Mouse (Mus musculus) right cerebral cortex, postnatal 25 days (tissue): ENCODE data around the gene Pald1.

ENCODE experiments used
- DNase-seq: peaks from one replicate; pipeline ENCODE4 v3.0.0; 2022

Gene Pald1

DNA sequence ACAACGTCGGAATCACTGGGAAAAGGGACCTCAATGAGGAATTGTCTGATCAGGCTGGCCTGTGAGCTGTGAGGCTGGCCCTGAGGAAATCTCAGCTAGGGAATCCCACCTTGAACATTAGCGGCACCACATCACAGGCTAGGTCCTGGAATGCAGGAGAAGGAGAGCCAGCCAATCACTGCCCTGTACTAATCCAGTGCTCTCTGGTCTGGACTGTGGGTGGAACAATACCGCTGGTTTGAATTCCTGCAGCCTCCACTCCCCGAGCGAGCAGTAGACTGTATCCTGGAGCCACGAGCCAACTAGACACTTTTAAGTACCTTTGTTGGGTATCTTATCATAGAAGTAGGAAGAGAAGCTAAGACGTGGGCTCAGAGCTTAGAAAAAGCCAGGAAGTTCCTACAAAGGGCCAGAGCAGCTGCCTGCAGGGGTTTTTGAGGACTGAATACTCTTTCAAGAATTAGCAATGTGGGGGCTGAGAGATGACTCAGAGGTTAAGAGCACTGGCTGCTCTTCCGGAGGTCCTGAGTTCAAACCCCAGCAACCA lies 57.5 kb downstream of the Pald1 start:
- no peak for DNase-seq

DNA sequence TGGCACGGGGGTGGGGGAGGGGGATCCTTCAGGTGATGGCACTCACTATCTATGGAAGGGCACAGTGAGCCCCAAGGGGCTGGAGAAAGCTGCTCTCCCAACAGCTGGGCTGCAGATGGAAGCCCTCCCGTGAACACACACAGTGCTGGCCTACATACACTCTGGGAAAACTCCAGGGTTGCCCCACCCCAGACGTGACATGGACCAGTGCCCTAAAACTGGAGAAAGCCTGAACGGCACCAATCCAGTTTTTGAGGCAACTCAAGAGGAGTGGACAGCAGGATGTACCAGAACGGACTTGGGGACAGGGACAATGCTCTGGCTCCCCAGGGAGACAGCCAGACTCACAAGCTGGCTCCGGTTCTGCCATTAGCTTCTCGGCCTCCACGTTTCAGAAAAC lies 58.6 kb downstream of the Pald1 start:
- DNase-seq, result no peak

DNA sequence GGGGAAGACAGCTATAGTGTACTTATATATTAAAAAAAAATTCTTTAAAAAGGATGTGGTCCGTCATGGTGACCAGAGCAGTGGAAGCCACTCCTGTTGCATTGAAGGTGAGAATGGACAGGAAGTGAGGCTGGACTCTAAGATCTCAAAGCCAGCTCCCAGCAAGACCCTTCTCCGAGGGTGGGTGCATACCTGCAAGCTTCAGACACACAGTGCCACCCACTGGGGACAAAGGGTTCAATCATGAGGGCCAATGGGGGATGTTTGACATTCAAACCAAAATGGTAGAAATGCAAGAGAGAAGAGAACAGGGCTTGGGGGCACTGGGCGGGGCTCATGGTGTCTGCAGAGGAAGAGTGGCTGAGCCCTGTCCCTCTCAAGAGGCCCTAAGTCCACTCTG lies 64.8 kb downstream of the Pald1 start:
- no peak for DNase-seq

DNA sequence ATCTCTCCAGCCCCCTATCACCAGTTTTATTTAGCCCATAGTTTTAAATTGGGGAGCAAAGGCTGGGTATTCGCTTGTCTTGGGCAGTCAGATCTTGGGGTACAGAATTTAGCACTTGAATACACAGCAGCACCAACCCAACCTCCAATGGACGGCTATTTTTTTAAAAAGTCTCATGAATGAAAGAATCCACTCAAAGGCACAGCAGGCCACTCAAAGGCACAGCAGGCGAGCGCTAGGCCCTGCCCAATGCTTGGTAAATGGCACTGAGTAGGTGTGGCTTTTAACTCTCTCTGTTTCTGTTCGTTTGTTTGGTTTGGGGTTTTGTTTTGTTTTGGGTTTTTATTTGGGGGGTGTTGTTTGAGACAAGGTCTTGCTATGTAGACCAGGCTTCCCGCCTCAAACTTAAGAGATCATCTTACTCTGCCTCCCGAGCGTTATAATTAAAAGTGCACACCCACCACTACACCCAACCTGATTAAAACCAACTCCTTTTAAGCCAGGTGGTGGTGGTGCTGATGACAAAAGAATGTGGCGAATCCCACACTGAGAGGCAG lies 67.9 kb downstream of the Pald1 start:
- no peak for DNase-seq

DNA sequence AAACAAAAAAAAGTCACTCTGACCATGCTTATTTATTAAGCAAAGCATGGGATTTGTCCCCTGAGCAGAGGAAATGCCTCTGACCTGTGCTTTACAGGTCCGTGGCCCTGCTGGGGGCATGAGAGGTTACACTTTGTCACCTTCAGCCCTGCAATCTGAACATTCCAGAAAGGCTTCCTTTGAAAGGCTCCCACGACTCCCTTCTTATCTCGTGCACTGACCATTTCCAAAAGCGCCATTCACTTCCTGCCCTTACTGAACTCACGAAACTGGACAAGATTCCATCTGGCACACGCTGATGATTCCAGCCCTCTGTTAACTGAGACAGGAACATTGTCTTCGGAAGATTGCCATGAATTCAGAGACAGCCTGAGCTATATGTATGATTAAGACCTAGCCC lies 69.6 kb downstream of the Pald1 start:
- no peak for DNase-seq

DNA sequence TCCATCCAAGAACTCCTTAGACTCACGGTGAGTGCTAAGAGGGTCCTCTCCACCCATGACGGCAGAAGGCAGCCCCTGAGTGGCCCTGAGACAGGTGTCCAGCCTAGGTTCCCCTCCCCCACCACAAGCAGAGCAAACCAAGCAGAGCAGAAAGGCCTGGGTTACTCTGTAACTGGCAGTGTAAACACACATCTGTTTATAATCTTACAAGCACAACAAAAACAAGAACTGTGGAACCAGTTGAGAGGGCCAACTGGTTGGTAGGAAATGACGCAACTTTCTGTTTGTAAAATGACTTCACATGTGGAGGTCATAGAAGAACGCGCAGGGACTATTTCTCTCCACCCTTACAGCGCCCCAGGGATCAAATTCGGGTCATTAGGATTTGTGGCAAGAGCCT lies 70.6 kb downstream of the Pald1 start:
- DNase-seq, result no peak

DNA sequence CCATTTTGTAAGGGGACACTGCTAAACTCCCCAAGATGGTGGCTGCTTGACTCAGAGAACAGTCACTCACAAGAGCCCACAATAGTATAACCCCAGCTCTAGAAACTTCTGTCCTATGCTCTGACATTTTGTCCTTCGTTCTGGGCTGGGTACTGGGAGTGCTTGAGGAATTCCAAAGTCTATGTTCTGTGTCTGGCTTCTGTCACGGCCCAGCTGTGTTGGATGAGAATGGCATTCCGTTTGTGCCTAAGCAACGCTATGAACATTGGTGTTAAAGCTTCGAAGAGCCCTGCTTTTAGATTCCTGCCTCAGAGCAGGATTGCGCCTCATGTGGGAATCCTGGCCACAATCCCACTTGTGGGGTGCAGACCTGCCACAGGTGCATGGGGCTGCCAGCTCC lies 71.2 kb downstream of the Pald1 start:
- DNase-seq, result no peak

DNA sequence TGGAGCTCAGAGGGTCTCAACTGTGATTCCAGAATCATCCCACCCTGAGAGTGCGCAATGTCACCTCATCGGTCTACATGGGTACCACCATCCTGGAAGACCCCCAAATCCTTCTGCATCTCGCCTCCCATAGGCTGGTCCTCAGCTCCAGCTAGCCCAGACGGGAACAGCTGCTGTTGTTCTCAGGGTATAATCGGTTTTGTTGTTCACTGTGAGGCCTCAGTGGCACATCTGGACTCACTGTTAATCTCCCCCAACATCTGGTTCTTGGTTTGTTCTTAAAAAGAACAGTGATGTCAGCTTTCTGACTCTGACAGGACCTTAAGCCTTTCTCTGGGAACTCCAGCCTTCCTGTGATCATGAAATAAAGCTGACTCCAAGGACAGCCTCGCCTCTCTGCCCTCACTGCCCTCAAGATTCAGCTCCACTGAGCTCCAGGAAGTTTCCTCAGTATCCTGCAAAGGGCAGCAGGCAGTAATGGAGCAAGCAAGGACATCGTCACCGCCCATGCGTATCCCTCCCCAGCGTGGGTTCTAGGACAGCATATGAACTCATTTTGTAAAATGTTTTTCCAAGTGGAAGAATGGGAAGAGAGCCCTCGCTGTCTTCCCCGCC lies 74.5 kb downstream of the Pald1 start:
- DNase-seq, result no peak

DNA sequence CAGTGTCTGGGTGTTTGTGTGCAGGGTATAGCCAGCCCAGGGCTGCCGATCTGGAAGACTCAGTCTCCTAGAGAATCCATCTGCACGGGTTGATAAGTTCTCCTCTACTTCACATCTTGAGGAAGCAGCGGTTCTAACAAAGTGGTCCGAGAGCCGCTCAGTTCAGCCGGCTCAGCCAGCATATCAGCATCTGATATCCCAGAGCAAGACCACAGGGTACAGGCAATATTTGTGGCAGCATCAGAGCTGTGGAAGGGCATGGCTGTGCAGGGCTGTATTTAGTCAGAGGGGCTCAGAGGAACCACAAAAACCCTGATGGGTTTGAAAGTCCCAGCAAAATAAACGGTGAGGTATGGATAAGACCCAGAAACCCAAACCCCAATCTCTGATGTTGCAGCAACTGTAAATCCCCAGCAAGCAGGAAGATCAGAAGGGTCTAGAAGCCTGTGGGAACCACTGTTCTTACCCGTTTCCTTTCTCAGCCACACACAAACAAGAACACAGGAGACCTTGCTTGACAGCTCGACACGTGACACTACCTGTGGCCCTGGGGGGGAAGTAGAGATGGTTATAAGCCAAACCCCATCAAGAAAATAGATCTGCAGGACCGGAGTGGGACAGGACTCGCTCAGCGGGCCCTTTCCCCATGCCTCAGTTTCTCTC lies 77.3 kb downstream of the Pald1 start:
- no peak for DNase-seq

DNA sequence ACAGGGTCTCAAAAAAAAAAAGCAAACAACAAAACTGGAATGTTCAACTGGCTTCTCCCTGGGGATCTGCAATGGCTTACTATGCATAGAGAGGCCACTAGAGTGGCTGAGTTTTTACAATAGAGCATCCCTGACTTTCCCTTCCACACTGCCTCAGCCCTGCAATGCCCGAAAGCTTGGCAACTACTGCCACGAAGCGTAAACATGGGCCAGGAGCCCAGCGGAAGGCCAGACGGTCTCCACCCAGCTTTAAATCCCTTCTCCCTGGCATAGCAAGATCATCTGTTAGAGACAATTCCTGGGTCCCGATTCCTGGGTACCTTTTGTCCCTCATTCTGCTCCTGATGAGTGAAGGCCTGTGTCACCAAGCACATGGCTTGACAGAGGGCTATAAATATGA lies 79.3 kb downstream of the Pald1 start:
- DNase-seq, result no peak

DNA sequence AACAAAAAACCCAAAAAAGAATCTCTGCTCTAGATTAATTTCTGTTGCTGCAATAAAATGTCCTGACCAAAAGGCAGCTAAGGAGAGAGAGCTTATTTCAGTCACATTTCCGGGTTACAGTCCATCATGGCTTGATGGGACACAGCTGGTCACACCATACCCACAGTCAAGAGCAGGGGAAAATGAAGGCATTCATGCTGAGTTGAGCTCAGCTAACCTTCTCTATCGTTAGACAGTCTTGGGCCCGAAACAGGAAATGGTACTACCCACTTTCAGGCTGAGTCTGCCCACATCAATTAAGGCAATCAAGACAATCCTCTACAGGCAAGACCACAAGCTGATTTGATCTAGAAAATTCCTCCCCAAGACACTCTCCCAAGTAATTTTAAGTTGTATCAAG lies 82.3 kb downstream of the Pald1 start:
- DNase-seq, result no peak

DNA sequence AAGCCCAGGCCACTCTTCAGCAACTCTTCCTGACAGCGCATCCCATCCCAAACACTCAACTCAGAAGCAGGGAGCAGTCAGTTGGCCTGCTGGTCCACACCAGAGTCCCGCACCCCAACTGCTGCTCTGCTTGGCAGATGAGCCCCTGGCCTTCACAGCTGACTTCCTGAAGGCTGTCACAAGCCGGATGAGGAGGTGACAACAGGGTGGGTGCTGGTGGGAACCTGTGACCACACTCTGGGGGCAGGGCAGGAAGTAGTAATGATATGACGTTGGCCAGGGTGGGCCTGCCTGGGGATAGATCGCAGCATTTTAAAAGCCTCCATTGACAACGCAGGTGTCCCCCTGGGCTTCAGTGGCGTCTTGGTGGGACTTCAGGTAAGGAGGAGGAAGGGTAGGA lies 85.9 kb downstream of the Pald1 start, which contains the start of gene Prf1:
Prf1 (plus strand) TSS at position 357 of the 400 bp plus-strand sequence.
- DNase-seq, result no peak

DNA sequence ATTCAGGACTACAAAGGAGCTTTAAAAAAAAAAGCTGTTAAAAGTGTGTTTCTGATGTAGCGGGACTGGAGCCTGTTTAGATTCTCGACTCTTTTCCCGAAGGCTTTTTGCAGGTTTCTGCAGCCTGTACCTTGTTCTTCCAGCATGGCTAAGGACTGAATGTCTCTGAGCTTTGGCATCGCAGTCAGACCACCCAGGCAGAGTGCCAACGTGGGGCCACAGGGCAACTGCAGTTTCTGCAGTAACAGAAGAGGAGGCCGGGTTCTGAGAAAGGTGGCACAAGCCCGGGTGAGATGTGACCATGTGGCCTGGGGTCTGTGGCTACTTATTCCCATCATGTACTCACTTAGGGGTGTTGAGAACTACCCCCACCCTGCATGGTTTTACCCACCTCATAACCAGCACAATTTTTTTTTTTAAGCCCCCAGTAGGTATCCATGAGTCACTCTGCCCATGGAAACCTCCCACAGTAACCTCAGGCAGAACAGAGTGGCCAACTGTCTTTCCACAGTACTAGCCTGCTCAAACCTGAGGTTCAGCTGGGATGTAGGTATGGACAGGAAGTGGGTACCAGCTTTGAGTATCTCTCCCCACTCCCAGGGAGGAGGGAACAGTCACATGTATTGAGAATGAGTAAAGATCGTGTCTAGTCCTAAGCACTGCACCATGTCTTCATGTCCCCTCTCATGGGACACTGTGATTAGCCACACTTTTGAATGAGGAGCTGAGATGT lies 86.5 kb downstream of the Pald1 start:
- no peak for DNase-seq

DNA sequence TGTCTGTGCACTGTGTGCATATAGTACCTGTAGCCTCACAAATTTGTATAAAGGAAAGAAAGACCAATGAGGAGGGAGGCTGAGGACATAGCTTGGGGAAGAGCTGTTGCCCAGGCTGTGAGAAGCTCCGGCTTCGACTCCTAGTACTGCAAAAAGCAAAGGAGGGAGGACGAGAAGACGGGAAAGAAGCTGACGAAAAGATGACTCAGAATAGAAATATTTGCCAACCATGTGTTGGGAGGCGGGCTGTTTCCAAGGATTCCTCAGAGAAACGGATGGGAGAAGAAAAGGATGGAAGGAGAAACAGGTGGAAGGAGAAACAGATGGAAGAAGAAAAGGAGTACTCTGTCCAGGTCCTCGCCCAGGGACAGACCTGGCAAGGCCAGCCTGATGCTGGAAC lies 89.1 kb downstream of the Pald1 start:
- peak; percentile 36 for DNase-seq

DNA sequence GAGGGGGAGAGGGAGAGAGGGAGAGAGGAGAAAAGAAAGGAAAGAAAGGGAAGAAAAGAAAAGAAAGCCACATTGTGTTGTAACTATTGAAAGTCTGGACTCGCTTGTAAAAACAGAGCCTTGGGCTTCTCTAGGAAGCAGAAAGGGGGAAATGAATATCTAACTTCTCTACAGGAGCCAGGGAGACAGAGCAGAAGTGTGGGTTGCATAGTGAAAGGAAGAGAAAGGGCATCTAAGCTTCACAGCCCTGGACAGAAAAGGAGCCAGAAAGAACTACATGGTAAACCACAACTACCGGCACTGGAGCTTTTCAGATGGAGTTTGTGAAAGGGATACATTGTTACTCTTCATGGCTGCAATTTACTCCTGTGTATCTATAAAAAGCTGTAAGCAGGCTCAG lies 92.9 kb downstream of the Pald1 start:
- no peak for DNase-seq

DNA sequence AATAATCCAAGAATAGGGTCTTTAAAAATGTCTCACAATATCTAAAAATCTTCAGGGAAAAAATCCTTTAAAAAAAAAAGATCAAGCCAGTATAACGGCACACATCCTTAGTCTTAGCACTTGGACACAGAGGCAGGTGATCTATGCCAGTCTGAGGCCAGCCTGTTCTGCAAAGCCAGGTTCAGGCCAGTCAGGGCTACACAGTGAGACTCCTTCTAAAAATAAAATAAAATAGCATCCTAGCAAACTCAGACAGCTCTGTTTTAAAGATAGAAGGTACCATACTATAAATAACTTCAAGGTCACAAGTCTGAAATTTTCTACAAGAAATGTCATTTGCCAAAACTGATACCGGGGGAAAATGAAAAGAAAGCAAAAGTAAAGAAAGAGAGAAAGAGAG lies 93.3 kb downstream of the Pald1 start:
- DNase-seq, result no peak

DNA sequence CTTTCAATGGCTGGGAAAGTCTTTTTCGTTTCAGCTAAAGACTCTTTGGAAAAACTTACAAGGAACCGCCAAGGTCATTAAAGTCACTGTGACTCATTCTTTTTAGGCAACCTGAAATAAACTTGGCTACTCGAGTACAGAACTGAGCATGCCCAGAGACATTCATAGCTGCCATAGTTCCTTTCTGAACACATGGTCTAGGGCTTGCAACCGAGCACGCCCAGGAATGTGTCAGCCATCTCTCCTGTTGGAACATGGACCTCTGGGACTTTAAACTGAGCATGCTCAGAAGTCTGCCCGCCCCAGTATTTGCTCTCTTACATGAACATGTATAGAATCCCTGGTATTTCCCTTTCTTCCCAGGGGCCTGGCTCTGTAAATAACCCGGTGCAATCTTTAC lies 97.1 kb downstream of the Pald1 start:
- no peak for DNase-seq

DNA sequence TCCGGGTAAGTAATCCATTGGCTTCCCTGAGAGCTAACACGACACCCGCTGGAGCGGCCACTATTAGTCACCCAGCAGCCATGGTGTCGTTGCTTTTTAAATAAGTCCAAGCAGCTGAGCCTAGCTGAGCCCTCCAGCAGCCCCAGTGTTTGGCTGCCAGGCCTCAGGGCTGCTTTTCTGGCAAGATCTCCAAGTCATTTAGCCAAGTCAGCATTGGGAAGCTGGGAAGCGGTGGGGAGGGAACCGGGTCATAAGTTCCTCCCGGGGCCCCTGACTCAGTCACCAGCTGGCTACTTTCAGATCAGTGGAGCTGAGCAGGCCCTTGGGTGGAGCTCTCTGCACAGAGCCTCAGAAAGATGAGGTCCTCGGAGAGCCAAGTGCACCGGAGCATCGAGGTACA lies 98.1 kb downstream of the Pald1 start:
- no peak for DNase-seq

DNA sequence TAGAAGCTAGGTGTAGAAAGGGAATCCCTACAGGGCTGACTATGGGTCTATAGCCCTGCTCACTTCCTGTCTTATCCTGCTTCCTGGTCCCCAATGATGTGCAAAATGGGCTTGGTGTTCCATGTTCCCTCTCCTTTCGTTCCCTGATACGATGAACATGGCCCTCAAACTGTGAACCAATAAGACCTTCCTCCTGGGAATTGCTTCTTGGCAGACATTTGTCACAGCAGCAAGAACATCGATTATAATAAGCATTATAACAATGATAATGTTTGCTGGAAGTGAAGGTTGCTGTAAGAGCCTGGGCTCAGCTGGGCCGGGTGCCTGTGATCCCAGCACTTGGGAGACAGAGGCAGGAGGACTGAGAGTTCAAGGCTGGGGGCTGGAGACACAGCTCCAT lies 99.0 kb downstream of the Pald1 start:
- DNase-seq, result no peak

DNA sequence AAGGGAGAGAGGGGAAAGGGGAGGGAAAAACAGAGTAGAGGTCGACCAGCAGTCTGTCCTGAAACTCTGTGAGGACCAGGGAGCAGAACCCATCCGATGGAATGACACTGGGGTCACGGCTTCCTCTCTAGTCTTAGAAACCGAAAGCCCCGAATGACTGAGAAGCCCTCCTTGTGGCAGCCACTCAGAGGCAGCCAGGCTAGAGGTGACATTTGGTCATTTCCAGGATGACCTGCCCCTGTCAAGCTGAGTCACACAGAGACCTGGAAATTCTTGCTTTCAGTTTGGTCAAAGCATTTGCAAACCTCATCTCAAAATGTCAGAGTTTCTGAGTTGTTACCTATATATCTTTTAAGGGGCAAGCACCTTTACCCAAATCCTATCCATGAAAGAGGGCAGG lies 102.2 kb downstream of the Pald1 start:
- no peak for DNase-seq

DNA sequence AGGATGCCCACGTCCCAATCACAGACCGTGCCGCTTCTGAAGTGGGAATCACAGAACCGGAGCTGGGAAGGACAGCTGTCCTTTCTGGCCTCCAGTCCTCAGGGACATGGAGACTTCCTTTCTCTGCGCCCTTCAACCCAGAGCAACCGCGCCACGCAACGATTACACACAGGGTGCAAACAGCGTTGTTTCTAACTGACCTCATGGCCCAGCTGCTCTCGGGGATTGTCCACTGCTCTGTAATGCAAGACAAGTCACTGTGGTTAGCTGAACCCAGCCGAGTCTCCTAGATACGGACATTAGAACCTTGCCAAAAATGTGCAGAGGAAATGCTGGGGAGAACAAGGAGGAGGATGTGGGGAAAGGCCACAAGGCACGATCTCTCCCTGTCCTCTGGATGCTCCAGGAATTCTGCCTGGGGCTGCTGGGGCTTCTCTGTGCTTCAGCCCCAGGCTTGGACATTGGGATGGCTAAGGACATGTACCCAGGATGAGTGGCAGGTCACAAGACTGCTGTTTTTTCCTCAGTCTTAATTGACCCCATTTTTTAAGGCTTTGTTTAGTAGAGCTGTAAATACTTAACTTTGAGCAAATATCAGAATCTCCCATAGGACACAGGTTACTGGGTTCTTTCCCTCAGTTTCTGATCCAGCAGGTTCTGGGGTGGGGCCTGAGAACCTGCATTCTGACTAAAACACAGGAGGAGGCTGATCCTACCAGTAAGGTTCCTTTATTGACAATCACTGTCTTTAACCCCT lies 105.2 kb downstream of the Pald1 start:
- no peak for DNase-seq

DNA sequence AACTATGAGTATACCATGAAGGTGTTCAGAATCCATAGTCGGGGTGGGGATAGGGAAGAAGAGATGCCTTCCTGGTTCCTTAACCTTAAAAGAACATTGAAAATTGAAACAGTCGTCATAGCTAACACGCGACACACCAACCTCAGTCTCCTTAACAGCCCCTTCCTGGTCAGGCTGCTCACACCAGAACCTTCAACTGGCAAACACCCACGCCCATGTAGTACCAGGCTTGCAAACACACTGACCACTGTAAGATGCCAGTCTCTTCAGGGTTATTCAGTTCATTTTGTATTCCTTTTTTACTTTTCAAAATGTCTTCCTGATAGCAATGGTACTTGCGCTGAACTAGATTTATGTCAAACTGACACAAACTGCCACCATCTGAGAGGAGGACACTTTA lies 106.3 kb downstream of the Pald1 start:
- no peak for DNase-seq

DNA sequence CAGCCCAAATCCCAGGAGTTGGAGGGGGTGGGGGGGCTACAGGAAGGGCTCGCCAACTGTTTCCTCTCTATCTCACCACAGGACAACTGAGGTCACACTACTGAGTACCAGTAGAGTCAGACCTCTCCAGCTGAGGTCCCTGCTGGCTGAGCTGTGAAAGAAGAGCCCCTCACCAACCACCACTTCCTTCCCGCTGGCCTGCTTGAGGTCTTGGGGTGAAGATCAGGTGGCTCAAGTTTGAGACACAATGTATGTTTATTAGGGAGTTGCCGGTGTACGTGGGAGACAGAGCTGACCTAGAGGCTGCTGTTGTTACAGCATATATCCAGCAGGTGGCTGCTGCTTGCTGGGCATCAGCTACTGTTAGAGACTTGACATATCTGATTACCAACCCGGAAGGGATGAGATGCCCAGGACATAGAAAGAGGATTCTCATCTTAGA lies 107.6 kb downstream of the Pald1 start:
- no peak for DNase-seq
